Mouse (Mus musculus): ENCODE measurements around the gene Tdp2. TPM values are rescaled to one million over a fixed set of nuclear protein-coding genes. Genes with fewer than 3 reads are reported as not detected.

Gene Tdp2
- polyA plus RNA-seq, 1 experiment, result 12.9 TPM

DNA sequence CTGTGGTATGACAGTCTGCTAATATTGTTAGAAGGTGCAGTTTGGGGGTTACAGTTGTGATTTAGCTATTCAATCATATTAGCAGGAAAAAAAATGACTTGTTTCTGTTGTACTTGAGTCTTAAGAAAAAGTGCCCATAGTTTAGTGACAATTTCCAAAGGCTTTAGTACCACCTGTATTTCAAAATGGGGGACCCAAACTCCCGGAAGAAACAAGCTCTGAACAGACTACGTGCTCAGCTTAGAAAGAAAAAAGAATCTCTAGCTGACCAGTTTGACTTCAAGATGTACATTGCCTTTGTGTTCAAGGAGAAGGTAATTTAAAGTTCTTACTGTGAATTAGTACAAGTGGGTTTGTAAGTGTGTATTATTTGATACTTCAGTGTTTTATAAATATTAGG, 28.3 kb upstream of the Tdp2 start:
- no peak for DNase-seq (ENCODE audit: low read depth in 1 of 2, low spot score in 2 of 2)
- no peak for TF ChIP-seq POLR2A (IDR thresholded peaks at IDR 0.05; ENCODE audit: low read depth, low read length)
- WGBS, result 5% methylated on average over 2 of the region's 2 CpGs
- H3K27ac ChIP-seq (ENCODE audit: insufficient read depth, low read length), result no peak overlapping the region
- no peak overlapping the region; the same call in 1 of the 2 replicates for H3K4me3 ChIP-seq (ENCODE audit: extremely low read depth, insufficient read depth, insufficient read length)
- no peaks in the 10 kb centered on the region; the same call in 1 of the 2 replicates for H3K4me1 ChIP-seq (ENCODE audit: control insufficient read depth, insufficient read depth, insufficient read length)
- peaks cover 13% of the 10 kb centered on the region for H3K36me3 ChIP-seq (ENCODE audit: control insufficient read depth, insufficient read depth, low read length)
- H3K27me3 ChIP-seq (ENCODE audit: control insufficient read depth, insufficient read depth, low read length), result no peaks in the 10 kb centered on the region

DNA sequence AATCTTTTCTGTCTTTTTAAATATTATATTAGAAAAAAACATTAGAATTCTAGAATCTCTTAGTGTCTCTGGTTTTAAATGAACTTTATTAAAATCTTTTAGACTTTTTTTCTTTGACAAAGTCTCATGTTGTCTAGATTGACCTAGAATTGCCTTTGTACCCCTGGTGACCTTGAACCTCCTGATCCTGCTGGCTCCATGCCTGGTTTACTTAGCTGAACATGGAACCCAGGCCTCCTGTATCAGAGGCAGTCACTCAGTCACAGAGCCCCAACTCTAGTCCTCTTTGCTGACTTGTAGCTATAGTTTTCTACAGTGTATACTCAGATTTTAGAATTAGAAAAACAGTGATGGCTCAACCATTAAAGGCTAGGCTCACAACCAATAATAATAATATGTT, 25.4 kb upstream of the Tdp2 start:
- H3K27me3 ChIP-seq (ENCODE audit: control insufficient read depth, insufficient read depth, low read length), result no peaks in the 10 kb centered on the region
- H3K4me1 ChIP-seq (ENCODE audit: control insufficient read depth, insufficient read depth, insufficient read length), result no peaks in the 10 kb centered on the region; the same call in 1 of the 2 replicates
- TF ChIP-seq POLR2A (IDR thresholded peaks at IDR 0.05; ENCODE audit: low read depth, low read length), result no peak
- TF ChIP-seq CTCF (IDR thresholded peaks at IDR 0.05; ENCODE audit: extremely low read depth, insufficient read depth, insufficient read length, insufficient replicate concordance), result no peak
- H3K36me3 ChIP-seq (ENCODE audit: control insufficient read depth, insufficient read depth, low read length), result peaks cover 31% of the 10 kb centered on the region
- no peak for DNase-seq (ENCODE audit: low read depth in 1 of 2, low spot score in 2 of 2)
- H3K27ac ChIP-seq (ENCODE audit: insufficient read depth, low read length), result no peak overlapping the region
- H3K4me3 ChIP-seq (ENCODE audit: extremely low read depth, insufficient read depth, insufficient read length), result no peak overlapping the region

DNA sequence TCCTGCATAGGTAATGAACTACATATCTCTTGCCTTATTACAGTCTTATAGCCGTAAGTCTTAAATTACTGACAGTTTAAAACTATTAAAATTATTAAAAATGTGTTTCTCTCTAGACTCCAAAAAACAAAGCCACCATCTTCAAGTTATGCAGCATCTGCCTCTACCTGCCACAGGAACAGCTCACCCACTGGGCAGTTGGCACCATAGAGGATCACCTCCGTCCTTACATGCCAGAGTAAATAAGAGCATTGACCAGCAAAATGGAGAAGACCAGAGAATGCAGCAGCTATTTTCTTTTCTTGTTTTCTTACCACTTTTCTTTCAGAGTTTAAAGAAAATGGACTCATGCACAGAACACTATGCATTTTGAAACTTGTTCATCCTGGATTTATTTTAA, 19.0 kb upstream of the Tdp2 start:
- no peak overlapping the region for H3K27ac ChIP-seq (ENCODE audit: insufficient read depth, low read length)
- WGBS, result 96% methylated on average over 2 of the region's 2 CpGs
- DNase-seq (ENCODE audit: low read depth in 1 of 2, low spot score in 2 of 2), result no peak

DNA sequence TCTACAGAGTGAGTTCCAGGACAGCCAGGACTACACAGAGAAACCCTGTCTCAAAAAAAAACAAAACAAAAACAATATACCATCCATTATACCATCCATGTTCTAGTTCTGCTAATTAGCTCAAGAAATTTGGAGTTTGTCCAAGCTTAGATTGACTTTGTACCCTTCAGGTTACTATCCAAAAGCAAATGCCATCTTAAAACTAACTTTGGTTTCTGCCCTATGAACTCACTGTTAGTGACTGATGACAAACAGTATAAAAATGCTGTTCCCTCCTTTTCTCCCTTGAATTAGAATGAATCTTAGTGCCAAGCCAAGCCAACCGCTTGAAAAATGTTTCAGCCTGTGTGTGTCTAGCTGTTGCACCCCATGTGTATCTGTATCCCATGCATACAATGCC, 16.9 kb upstream of the Tdp2 start:
- Histone ChIP-seq H3K27me3 (ENCODE audit: control insufficient read depth, insufficient read depth, low read length) (no peaks in the 10 kb centered on the region), H3K4me1 (ENCODE audit: control insufficient read depth, insufficient read depth, insufficient read length) (no peaks in the 10 kb centered on the region), H3K27ac (ENCODE audit: insufficient read depth, low read length) (0 out of 2 replicates have a peak overlapping the region, but pooled peaks have one; percentile 15), H3K4me3 (ENCODE audit: extremely low read depth, insufficient read depth, insufficient read length) (no peak overlapping the region), H3K36me3 (ENCODE audit: control insufficient read depth, insufficient read depth, low read length) (peaks cover 38% of the 10 kb centered on the region)
- TF ChIP-seq POLR2A (IDR thresholded peaks at IDR 0.05; ENCODE audit: low read depth, low read length), result no peak
- no peak for TF ChIP-seq CTCF (IDR thresholded peaks at IDR 0.05; ENCODE audit: extremely low read depth, insufficient read depth, insufficient read length, insufficient replicate concordance)
- WGBS, result 97% methylated on average over 1 of the region's 1 CpGs
- DNase-seq (ENCODE audit: low read depth in 1 of 2, low spot score in 2 of 2), result no peak

More for the DNA sequence above, 19.0 kb upstream of the Tdp2 start:
- no peaks in the 10 kb centered on the region for H3K27me3 ChIP-seq (ENCODE audit: control insufficient read depth, insufficient read depth, low read length)
- no peak overlapping the region for H3K4me3 ChIP-seq (ENCODE audit: extremely low read depth, insufficient read depth, insufficient read length)
- H3K36me3 ChIP-seq (ENCODE audit: control insufficient read depth, insufficient read depth, low read length), result peaks cover 45% of the 10 kb centered on the region
- TF ChIP-seq CTCF (IDR thresholded peaks at IDR 0.05; ENCODE audit: extremely low read depth, insufficient read depth, insufficient read length, insufficient replicate concordance), result no peak
- TF ChIP-seq POLR2A (IDR thresholded peaks at IDR 0.05; ENCODE audit: low read depth, low read length), result no peak
- H3K4me1 ChIP-seq (ENCODE audit: control insufficient read depth, insufficient read depth, insufficient read length), result no peaks in the 10 kb centered on the region

DNA sequence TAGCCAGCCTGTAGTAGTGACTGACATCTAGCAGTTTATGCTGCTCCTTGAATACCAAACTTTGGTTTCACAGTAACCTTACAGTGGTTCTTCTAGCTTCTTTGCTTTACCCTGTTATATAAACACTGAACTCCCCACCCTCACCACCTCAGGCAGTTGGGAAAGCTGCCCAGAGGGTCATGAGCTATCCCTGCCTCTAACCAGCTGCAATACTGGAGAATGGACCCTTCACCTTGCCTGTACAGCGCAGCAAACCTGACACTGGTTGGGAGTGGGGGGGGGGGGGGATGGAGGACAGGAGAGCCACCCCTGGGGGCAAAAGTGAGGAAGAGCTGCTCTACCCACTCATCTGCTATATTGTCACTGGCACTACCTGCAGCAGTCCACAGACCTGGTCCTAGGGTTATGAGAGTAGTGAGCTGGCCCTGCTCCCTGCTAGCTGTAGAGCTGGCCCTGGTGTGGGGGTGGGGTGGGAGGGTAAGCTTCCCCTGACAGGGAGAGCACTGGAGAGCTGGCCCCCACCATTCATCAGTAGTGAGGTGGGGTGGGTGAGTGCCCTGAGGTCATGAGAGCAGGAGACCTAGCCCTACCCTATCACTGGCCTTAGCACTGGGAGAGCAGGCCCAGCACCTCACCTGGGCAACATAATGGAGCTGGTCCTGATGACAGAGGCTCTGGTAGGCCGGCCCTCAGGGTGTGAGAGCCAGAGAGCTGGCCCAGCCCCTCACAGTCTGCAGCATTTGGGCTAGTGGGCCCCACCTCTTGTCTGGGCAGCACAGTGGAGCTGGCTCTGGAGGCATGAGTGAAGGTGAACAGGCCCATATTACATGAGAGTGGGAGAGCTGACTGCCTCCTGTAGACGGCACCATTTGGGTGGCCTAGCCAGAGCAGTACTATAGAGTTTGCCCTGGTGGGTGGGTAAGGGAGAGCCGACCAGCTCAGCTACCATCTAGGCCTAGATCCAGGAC, 15.1 kb upstream of the Tdp2 start:
- H3K4me3 ChIP-seq (ENCODE audit: extremely low read depth, insufficient read depth, insufficient read length), result no peak overlapping the region
- H3K27ac ChIP-seq (ENCODE audit: insufficient read depth, low read length), result no peak overlapping the region
- H3K4me1 ChIP-seq (ENCODE audit: control insufficient read depth, insufficient read depth, insufficient read length), result no peaks in the 10 kb centered on the region
- peaks cover 27% of the 10 kb centered on the region for H3K36me3 ChIP-seq (ENCODE audit: control insufficient read depth, insufficient read depth, low read length)
- 87% methylated on average over 4 of the region's 4 CpGs for WGBS
- no peaks in the 10 kb centered on the region for H3K27me3 ChIP-seq (ENCODE audit: control insufficient read depth, insufficient read depth, low read length)
- no peak for DNase-seq (ENCODE audit: low read depth in 1 of 2, low spot score in 2 of 2)
- TF ChIP-seq CTCF (IDR thresholded peaks at IDR 0.05; ENCODE audit: extremely low read depth, insufficient read depth, insufficient read length, insufficient replicate concordance) (no peak), POLR2A (IDR thresholded peaks at IDR 0.05; ENCODE audit: low read depth, low read length) (no peak)

DNA sequence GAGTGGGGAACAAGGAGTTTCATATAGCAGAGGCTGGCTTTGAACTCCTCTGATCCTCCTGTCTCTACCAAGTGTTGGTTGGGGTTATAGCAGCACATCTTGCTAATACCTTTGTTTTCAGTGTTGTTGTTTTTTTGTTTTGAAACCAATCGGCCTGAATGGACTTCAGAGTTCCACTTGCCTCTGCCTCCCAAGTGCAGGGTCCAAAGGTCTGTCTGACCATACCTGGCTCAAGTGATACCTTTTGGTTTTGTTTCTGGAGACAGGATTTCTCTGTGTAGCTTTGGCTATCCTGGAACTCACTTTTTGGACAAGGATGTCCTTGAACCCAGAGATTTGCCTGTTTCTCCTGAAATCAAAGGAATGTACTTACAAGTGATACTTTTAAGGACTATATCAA, 11.5 kb upstream of the Tdp2 start:
- no peak for DNase-seq (ENCODE audit: low read depth in 1 of 2, low spot score in 2 of 2)
- TF ChIP-seq CTCF (IDR thresholded peaks at IDR 0.05; ENCODE audit: extremely low read depth, insufficient read depth, insufficient read length, insufficient replicate concordance), result no peak
- no peak for TF ChIP-seq POLR2A (IDR thresholded peaks at IDR 0.05; ENCODE audit: low read depth, low read length)
- WGBS, result 97% methylated on average over 1 of the region's 1 CpGs

More for the DNA sequence above, 11.5 kb upstream of the Tdp2 start:
- H3K36me3 ChIP-seq (ENCODE audit: control insufficient read depth, insufficient read depth, low read length), result peaks cover 7% of the 10 kb centered on the region
- H3K4me1 ChIP-seq (ENCODE audit: control insufficient read depth, insufficient read depth, insufficient read length), result no peaks in the 10 kb centered on the region
- H3K4me3 ChIP-seq (ENCODE audit: extremely low read depth, insufficient read depth, insufficient read length), result no peak overlapping the region
- H3K27me3 ChIP-seq (ENCODE audit: control insufficient read depth, insufficient read depth, low read length), result no peaks in the 10 kb centered on the region
- H3K27ac ChIP-seq (ENCODE audit: insufficient read depth, low read length), result no peak overlapping the region
